Mouse (Mus musculus) forebrain, embryonic 13.5 days (tissue): ENCODE measurements at regions not wholly inside any gene's neighbourhood (a gene's known extent, or its start where the extent isn't known, plus 50 kb on each side); places are given as distances from the start of the nearest gene placed in this dataset.
A peak's percentile ranks its signal among the peaks of the same experiment; 100 is the strongest.

Source experiments
- ATAC-seq: fragments of 200-750 bp; cut with Nextera tagmentation; 2 replicates; pipeline ENCODE4 v1.8.0; 2017
- H3K27ac ChIP-seq: fragments of 300-500 bp; sonication (generic); 2 replicates; pipeline ENCODE4 v1.5.1; 2015; ENCODE audit warnings: inconsistent platforms, mild to moderate bottlenecking, moderate library complexity
- H3K27me3 ChIP-seq: fragments of 300-500 bp; sonication (generic); 2 replicates; pipeline ENCODE4 v1.6.1; 2015; ENCODE audit warnings: mild to moderate bottlenecking, inconsistent platforms
- H3K36me3 ChIP-seq: fragments of 300-500 bp; sonication (generic); 2 replicates; pipeline ENCODE4 v1.6.1; 2015; ENCODE audit warnings: mild to moderate bottlenecking, inconsistent platforms; ENCODE audit not compliant: poor library complexity, severe bottlenecking
- H3K4me1 ChIP-seq: fragments of 300-500 bp; sonication (generic); 2 replicates; pipeline ENCODE4 v1.6.1; 2015; ENCODE audit warnings: inconsistent platforms
- H3K4me2 ChIP-seq: fragments of 300-500 bp; sonication (generic); 2 replicates; pipeline ENCODE4 v1.6.1; 2015; ENCODE audit warnings: inconsistent platforms, mild to moderate bottlenecking, moderate library complexity
- H3K4me3 ChIP-seq: fragments of 300-500 bp; sonication (generic); 2 replicates; pipeline ENCODE4 v1.5.1; 2015; ENCODE audit warnings: mild to moderate bottlenecking, inconsistent platforms
- H3K9ac ChIP-seq: fragments of 300-500 bp; sonication (generic); 2 replicates; pipeline ENCODE4 v1.6.1; 2015; ENCODE audit warnings: mild to moderate bottlenecking, inconsistent platforms
- H3K9me3 ChIP-seq: fragments of 300-500 bp; sonication (generic); replicated peaks from 2 replicates; pipeline ENCODE4 v1.6.1; 2016; ENCODE audit warnings: inconsistent platforms
- WGBS: fragments of 180-500 bp; shearing (Covaris S2); methylation state at CpG from one replicate; pipeline ENCODE4 v1.1.7; 2015; 5-methylcytosine and 5-hydroxymethylcytosine counted together

DNA sequence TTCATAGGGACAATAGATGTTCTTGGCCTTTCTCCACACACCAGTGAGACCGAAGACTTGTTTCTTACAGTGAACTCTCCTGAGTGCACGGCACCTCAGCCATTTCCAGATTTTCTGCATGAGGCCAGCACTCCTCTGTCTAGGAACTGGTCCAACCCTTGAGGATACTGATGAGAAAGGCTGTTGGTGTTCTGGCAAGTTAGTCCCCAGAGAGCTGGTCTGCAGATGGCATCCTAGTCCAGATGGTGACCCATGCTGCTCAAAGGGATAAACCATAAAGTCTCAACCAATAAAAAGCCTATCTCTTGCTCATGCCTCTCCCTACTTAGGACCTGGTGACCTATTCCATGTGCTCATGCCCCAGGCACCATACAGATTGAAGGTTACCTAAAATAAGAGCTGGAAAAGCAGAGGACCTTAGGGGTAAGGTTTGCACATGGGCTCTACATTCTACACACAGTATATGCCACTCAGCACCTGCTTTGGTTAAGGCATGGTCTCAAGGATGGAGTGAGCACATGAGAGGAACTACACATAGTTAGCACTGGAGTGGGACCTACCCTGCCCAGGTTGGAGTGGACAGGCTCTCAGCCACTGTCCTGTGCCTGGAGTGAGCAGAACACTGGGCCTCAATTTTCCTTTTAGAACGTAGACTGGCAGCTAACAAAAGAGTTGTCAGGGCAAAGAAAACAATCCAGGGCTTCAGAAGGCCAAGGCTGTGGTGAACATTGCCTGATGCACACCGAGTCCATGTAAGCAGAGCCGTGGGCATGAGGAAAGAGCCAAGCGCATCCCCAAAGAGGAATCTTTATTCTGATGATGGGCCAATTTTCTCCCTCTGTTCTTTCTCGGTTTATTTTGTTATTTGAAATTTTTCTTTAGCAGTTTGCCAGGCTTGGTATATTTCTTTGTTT, 335.9 kb downstream of the Glrx3 start:
- WGBS, result 53% methylated on average over 7 of the region's 7 CpGs
- Histone ChIP-seq H3K4me1 (peaks cover 17% of the 10 kb centered on the region), H3K36me3 (no peaks in the 10 kb centered on the region), H3K27ac (peak overlapping the region; percentile 60), H3K27me3 (no peaks in the 10 kb centered on the region), H3K4me2 (no peak overlapping the region), H3K4me3 (no peak overlapping the region), H3K9ac (no peak overlapping the region), H3K9me3 (no peaks in the 10 kb centered on the region)
- ATAC-seq, result peak; percentile 70

DNA sequence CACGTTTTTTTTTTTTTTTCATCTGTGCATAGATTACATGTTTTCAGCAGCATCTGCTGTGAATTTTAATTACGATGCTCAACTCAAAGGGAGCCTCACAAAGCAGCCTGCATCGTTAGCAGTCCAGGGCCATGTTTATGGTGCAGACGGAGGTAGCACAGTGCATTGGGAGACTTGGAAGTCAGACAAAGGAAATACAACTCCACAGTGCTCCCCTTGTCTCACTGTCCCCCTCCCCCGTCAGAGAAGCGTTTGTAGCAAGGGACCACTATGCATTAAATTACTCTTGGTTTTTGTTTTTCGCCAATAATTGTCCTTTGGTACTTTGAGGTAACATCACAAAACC, 336.5 kb downstream of the Glrx3 start:
- Histone ChIP-seq H3K9me3 (no peaks in the 10 kb centered on the region), H3K4me1 (peaks cover 17% of the 10 kb centered on the region), H3K4me2 (0 out of 2 replicates have a peak overlapping the region, but pooled peaks have one; percentile 5), H3K27ac (peak overlapping the region; percentile 78), H3K27me3 (no peaks in the 10 kb centered on the region), H3K36me3 (no peaks in the 10 kb centered on the region), H3K4me3 (no peak overlapping the region), H3K9ac (no peak overlapping the region)
- ATAC-seq, result peak; percentile 95
- 21% methylated on average over 7 of the region's 7 CpGs for WGBS

DNA sequence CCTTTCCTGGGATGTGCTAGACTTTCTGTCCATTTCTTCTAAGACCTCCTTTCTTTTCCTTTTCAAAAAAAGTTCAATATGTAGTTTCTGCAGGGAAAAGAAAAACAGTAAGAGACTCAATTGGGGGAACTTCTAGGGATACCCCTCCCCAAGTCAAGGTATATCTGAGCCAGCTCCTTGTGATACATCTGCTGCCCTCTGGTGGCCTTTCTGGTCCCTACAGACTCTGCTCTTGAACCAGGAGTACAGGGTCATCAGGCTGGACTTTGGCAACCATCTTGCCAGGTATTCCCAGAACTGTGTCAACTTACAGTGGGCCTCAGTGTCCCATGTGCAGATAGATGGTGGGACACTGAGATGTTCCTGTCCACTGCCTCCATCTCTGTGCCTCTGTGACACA, 346.5 kb downstream of the Glrx3 start:
- Histone ChIP-seq H3K27me3 (no peaks in the 10 kb centered on the region), H3K27ac (no peak overlapping the region), H3K36me3 (no peaks in the 10 kb centered on the region), H3K9ac (no peak overlapping the region), H3K9me3 (no peaks in the 10 kb centered on the region), H3K4me1 (no peaks in the 10 kb centered on the region), H3K4me3 (no peak overlapping the region), H3K4me2 (no peak overlapping the region)
- ATAC-seq, result no peak

DNA sequence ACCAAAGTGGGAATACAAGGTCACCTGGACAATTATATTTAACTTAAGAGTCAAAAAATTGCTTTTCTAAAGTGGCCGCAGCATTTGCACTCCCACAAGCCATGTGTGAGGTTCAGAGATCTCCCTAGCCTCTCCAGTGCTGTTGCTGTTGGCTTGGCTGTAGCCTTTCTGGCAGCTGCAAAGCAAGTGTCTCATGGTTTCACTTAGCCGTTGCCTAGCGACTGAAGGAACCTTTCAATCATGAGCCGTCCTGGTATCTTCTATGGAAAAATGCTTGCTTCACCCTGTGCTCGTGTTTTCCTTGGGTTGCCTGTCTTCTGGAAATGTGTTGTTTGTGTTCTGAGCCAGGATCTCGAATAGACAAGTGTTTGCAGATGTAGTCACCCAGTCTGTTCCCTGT, 367.9 kb downstream of the Glrx3 start:
- H3K4me3 ChIP-seq, result no peak overlapping the region

DNA sequence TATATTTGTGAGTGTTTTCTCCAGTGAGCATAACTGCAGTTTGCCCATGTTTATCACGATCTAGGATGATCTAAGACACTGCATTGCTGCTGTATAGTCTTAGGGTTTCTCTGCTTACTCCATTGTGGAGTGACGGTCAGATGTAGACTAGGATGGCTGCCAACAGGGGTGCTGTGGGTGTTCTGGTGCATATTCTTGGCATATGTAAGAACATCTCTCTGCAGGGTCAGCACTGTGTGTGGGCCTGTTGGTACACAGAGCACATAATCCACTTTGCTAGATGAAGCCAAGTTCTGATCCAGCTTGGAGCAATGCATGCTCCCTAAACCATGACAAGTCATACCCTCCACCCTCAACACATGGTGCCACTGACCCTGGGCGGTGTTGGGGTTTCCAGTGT, 375.4 kb downstream of the Glrx3 start:
- ATAC-seq, result no peak
- no peak overlapping the region for H3K9ac ChIP-seq
- no peak overlapping the region for H3K4me2 ChIP-seq
- WGBS, result 83% methylated on average over 3 of the region's 3 CpGs
- no peak overlapping the region for H3K27ac ChIP-seq
- no peaks in the 10 kb centered on the region for H3K36me3 ChIP-seq
- peaks cover 3% of the 10 kb centered on the region; the same call in 1 of the 2 replicates for H3K9me3 ChIP-seq
- no peaks in the 10 kb centered on the region for H3K4me1 ChIP-seq
- H3K27me3 ChIP-seq, result no peaks in the 10 kb centered on the region
- no peak overlapping the region for H3K4me3 ChIP-seq

More for the DNA sequence above, 367.9 kb downstream of the Glrx3 start:
- H3K4me1 ChIP-seq, result peaks cover 22% of the 10 kb centered on the region
- no peak overlapping the region for H3K4me2 ChIP-seq
- no peaks in the 10 kb centered on the region for H3K27me3 ChIP-seq
- 53% methylated on average over 6 of the region's 6 CpGs for WGBS
- H3K36me3 ChIP-seq, result no peaks in the 10 kb centered on the region
- peak; percentile 51; the same call in 1 of the 2 replicates for ATAC-seq
- no peak overlapping the region for H3K9ac ChIP-seq
- H3K9me3 ChIP-seq, result no peaks in the 10 kb centered on the region
- H3K27ac ChIP-seq, result no peak overlapping the region

DNA sequence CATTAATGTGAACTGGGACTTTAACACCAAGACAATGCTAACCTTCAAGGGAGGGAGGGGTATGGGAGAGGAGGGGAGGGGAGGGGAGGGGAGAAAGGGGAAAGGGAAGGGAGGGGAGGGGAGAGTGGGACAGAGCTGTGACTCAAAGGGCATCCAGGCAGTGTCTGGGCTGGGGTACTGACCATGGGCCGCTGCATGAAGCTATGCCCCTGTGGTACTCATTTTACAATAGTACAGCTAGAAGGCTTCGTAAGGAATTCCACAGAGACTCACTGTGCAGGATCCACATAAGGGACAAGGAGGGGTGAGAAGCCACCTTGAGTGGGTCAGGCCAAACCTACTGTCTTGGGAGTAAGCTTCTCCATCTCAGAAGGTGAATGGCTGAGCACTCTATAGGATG, 403.1 kb downstream of the Glrx3 start:
- Histone ChIP-seq H3K4me1 (peaks cover 8% of the 10 kb centered on the region; the same call in 1 of the 2 replicates), H3K4me3 (no peak overlapping the region), H3K9ac (no peak overlapping the region), H3K4me2 (no peak overlapping the region), H3K27ac (no peak overlapping the region), H3K36me3 (no peaks in the 10 kb centered on the region), H3K27me3 (no peaks in the 10 kb centered on the region), H3K9me3 (no peaks in the 10 kb centered on the region)
- ATAC-seq, result no peak
- WGBS, result 79% methylated on average over 2 of the region's 2 CpGs

DNA sequence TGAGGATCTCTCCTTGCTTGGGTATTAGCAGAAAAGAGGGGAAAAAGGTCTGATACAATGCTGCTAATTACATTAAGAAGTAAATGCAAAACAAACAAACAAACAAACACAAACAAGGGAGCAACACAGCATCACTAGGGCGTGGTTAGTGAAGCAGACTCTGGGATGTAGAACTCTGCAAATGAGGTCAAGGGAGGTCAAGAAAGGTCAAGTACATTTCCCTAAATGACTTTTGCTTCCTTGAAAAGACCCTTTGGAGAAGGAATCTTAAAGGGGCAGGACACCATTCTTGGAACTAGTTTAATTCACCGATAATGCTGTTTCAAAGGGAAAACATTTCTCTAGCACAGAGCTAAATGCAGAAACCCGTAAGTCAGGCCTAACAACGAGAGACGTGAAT, 403.6 kb downstream of the Glrx3 start:
- Histone ChIP-seq H3K4me2 (no peak overlapping the region), H3K27ac (no peak overlapping the region), H3K4me3 (no peak overlapping the region), H3K9ac (no peak overlapping the region), H3K9me3 (no peaks in the 10 kb centered on the region), H3K27me3 (no peaks in the 10 kb centered on the region), H3K36me3 (no peaks in the 10 kb centered on the region), H3K4me1 (peaks cover 8% of the 10 kb centered on the region; the same call in 1 of the 2 replicates)
- WGBS, result 68% methylated on average over 5 of the region's 5 CpGs
- ATAC-seq, result no peak

DNA sequence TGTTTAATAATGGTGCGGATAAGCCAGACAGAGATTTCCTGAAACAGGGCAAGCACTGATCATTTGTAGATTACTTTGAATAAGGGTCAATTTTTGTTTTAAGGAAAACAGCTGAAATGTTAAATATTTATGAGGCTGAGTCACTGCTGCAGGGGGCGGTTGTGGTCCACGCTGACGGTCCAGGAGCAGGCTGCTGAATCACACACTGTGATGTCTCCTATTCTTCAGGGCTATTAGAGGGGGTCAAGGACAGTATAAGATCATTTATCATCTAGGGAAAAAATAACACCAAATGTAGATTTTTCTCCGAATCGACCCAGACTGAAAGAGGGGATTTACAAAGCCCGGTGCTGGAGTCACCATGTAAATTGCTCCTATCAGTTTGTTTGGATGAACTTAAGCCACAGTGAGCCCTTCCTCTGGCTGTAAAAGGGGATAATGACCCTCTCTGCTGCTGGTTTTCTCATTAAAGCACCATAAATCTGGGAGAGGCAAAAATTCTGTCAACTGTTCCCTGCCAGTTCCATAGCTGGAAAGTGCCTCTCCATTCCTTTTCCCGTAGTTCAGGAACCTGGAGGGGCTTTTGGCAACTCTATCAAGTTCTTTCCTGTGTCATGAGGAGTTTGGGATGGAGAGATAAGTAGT, 404.2 kb downstream of the Glrx3 start:
- Histone ChIP-seq H3K4me3 (no peak overlapping the region), H3K27me3 (no peaks in the 10 kb centered on the region), H3K4me2 (no peak overlapping the region), H3K4me1 (peaks cover 8% of the 10 kb centered on the region; the same call in 1 of the 2 replicates), H3K9me3 (no peaks in the 10 kb centered on the region), H3K9ac (no peak overlapping the region), H3K36me3 (no peaks in the 10 kb centered on the region), H3K27ac (no peak overlapping the region)
- ATAC-seq, result no peak
- 57% methylated on average over 8 of the region's 8 CpGs for WGBS

DNA sequence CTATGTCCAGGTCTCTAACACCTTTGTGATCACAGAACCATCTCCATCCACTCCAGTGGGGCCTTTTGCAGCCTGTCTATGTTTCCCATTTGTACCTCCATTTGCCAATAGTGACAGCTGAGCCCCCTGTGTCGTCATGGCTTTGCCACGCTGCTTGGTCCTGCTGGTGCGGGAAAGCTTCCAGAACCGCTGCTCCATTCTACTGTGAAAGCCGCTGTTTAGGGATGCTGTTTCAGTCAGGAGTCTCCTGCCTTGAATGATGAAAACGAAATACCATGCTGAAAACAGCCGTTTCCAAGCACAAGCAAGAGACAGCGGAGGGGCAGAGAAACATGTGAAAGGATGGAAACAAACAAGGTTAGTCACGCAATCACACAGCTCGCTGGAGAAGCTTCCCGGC, 410.4 kb downstream of the Glrx3 start:
- Histone ChIP-seq H3K27ac (no peak overlapping the region), H3K4me2 (no peak overlapping the region)
- 69% methylated on average over 11 of the region's 11 CpGs for WGBS

DNA sequence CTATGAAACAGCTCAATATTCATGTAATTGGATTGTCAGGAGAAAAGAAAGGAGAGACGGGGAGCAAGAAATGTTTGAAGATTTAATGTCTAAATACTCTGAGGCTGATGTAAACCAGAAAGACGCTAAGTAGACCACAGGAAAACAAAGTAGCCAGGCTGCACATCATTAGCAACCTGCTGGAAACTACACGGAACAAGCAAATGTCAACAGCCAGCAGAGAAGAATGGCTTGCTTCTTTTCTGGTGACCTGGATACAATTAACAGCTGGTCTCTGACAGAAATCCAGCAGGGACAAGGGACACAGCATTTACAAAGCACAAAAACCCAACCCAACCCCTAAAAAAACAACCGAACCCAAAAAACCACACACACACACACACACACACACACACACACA, 413.6 kb downstream of the Glrx3 start:
- 5% methylated on average over 4 of the region's 4 CpGs for WGBS
- no peak for ATAC-seq
- H3K4me3 ChIP-seq, result no peak overlapping the region
- peaks cover 3% of the 10 kb centered on the region; the same call in 1 of the 2 replicates for H3K4me1 ChIP-seq
- no peaks in the 10 kb centered on the region for H3K36me3 ChIP-seq
- H3K4me2 ChIP-seq, result no peak overlapping the region
- H3K9me3 ChIP-seq, result no peaks in the 10 kb centered on the region
- no peak overlapping the region for H3K27ac ChIP-seq
- H3K9ac ChIP-seq, result no peak overlapping the region
- no peaks in the 10 kb centered on the region for H3K27me3 ChIP-seq

More for the DNA sequence above, 410.4 kb downstream of the Glrx3 start:
- H3K9me3 ChIP-seq, result no peaks in the 10 kb centered on the region
- H3K4me3 ChIP-seq, result no peak overlapping the region
- no peak for ATAC-seq
- no peaks in the 10 kb centered on the region for H3K27me3 ChIP-seq
- H3K36me3 ChIP-seq, result no peaks in the 10 kb centered on the region
- no peak overlapping the region for H3K9ac ChIP-seq
- peaks cover 3% of the 10 kb centered on the region; the same call in 1 of the 2 replicates for H3K4me1 ChIP-seq

DNA sequence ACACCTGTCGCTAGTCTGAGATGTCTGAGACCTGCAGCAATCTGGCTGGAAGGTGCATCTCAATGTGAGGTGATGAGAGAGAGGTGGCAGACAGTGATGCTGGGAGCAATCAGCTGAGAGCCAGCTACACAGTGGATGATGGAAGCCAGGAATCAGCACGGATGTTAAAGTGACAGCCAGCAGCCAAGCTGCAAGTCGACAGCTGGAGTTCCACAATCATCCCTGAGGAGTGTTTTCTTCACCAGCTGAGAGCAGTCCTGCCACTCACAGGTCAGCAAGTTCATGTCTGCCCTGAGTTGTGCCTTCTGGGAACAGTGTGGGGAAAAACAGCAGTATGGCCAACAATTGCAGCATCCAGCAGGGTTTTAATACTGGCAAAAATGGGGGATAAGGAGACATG, 422.3 kb downstream of the Glrx3 start:
- no peak overlapping the region for H3K9ac ChIP-seq
- 84% methylated on average over 3 of the region's 3 CpGs for WGBS
- peaks cover 10% of the 10 kb centered on the region; the same call in 1 of the 2 replicates for H3K4me1 ChIP-seq
- H3K9me3 ChIP-seq, result no peaks in the 10 kb centered on the region
- H3K4me3 ChIP-seq, result no peak overlapping the region
- no peak overlapping the region for H3K27ac ChIP-seq
- ATAC-seq, result no peak
- no peaks in the 10 kb centered on the region for H3K36me3 ChIP-seq
- no peaks in the 10 kb centered on the region for H3K27me3 ChIP-seq
- H3K4me2 ChIP-seq, result no peak overlapping the region

DNA sequence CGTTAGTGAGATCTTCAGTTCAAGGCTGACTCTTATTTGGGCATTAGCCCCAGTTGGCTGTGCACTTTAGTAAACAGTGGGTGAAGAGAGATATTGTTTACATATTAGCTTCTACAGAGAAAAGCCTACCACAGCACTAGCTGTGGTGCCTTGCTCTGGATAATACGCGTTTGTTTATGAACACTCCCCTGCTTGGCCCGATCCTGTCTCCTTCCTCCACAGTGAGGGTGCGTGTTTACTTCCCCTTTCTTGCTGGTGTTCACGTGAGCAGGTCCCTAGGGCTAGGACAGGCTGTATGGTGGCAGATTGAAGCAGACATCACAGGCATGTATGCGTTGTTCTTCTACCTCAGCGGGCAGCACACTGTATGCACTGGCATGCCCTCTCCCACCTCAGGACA, 423.1 kb downstream of the Glrx3 start:
- Histone ChIP-seq H3K9ac (no peak overlapping the region), H3K4me1 (peaks cover 18% of the 10 kb centered on the region), H3K36me3 (no peaks in the 10 kb centered on the region), H3K27me3 (no peaks in the 10 kb centered on the region), H3K4me3 (no peak overlapping the region), H3K27ac (no peak overlapping the region), H3K9me3 (no peaks in the 10 kb centered on the region), H3K4me2 (no peak overlapping the region)
- WGBS, result 86% methylated on average over 8 of the region's 8 CpGs
- no peak for ATAC-seq
